Mouse (Mus musculus): ENCODE data around the gene Zscan22. TPM values are rescaled to one million over a fixed set of nuclear protein-coding genes. Genes with fewer than 3 reads are reported as not detected.

Gene Zscan22
- total RNA-seq, 1 experiment = 5.7 TPM

- peaks cover 0 to 2% of the 10 kb centered on the region in 2 experiments; a peak in 1 of 4 replicates for H3K4me1 ChIP-seq (ENCODE audit: control insufficient read depth in 2 of 2, insufficient read depth in 2 of 2, low read length in 2 of 2, poor library complexity in 1 of 2)
- no peak for TF ChIP-seq MAFK (IDR thresholded peaks at IDR 0.05; ENCODE audit: insufficient read depth, low read depth, low read length)
- no peak for TF ChIP-seq ZC3H11A (IDR thresholded peaks at IDR 0.05; ENCODE audit: borderline replicate concordance, low read depth, low read length)
- peak; percentile 83 for TF ChIP-seq CHD2 (IDR thresholded peaks at IDR 0.05; ENCODE audit: low read depth, low read length)
- TF ChIP-seq HCFC1 (IDR thresholded peaks at IDR 0.05; ENCODE audit: borderline replicate concordance, insufficient read depth, low read length) = peak; percentile 83
- no peak for TF ChIP-seq ZNF384 (IDR thresholded peaks at IDR 0.05; ENCODE audit: low read depth, low read length)
- peak; percentile 98 for DNase-seq (ENCODE audit: low read depth, low spot score)
- H3K9me3 ChIP-seq (ENCODE audit: control insufficient read depth, insufficient read depth, low read depth, low read length) = no peaks in the 10 kb centered on the region
- peak within 1 kb of the TSS; percentile 83 to 91 for H3K4me3 ChIP-seq (ENCODE audit: insufficient read depth in 1 of 2, low read depth in 1 of 2, low read length in 2 of 2, poor library complexity in 1 of 2, severe bottlenecking in 1 of 2)
- in situ Hi-C loops (cut with MboI; ENCODE audit: low sequenced_read_pairs in 2 of 2, unreplicated experiment in 2 of 2) = loop anchor here in 1 of 2 experiments (10.0 kb wide), 1 partner anchor 123 kb away; no protein-coding TSS in a partner anchor
- peaks cover 38% of the 10 kb centered on the region for H3K36me3 ChIP-seq (ENCODE audit: control insufficient read depth, insufficient read depth, low read length, poor library complexity, severe bottlenecking)
- peak within 1 kb of the TSS; percentile 94 for H3K27ac ChIP-seq (ENCODE audit: insufficient read depth, low read depth, low read length, poor library complexity, severe bottlenecking)
- H3K9ac ChIP-seq (ENCODE audit: insufficient read depth, low read depth, low read length, poor library complexity, severe bottlenecking) = peak within 1 kb of the TSS; percentile 99
Measured at GRCm38 (mm10) chr7:12921705-12922465, 24.3 kb downstream of the Zscan22 start, which contains the start of gene Rps5. Gene Rps5, plus strand, starts transcription at chr7:12922290.

DNA sequence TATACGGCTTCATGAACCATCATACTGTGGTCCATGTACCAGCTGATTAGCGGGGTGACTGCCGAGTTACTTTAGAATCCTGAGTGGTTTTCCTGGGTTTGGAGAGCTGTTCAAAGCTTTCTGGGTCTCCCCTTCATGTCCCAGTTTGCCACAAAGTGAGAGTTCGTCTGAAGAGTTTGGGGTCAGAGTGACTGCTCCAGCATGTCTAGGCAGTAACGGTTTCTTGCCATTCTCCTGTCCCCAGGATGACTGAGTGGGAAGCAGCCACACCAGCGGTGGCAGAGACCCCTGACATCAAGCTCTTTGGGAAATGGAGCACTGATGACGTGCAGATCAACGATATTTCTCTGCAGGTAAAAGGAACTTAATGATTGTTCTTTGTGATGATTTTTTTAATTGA, 25.1 kb downstream of the Zscan22 start:
- in situ Hi-C loops (cut with MboI; ENCODE audit: low sequenced_read_pairs in 2 of 2, unreplicated experiment in 2 of 2) = loop anchor here in 1 of 2 experiments (10.0 kb wide), 1 partner anchor 122 kb away; no protein-coding TSS in a partner anchor
- DNase-seq (ENCODE audit: low read depth, low spot score) = no peak
- no peak for TF ChIP-seq HCFC1 (IDR thresholded peaks at IDR 0.05; ENCODE audit: borderline replicate concordance, insufficient read depth, low read length)
- TF ChIP-seq MAFK (IDR thresholded peaks at IDR 0.05; ENCODE audit: insufficient read depth, low read depth, low read length) = no peak
- no peak for TF ChIP-seq ZC3H11A (IDR thresholded peaks at IDR 0.05; ENCODE audit: borderline replicate concordance, low read depth, low read length)
- TF ChIP-seq CHD2 (IDR thresholded peaks at IDR 0.05; ENCODE audit: low read depth, low read length) = no peak
- no peak for TF ChIP-seq ZNF384 (IDR thresholded peaks at IDR 0.05; ENCODE audit: low read depth, low read length)
- Histone ChIP-seq H3K9ac (ENCODE audit: insufficient read depth, low read depth, low read length, poor library complexity, severe bottlenecking) (peak overlapping the region; percentile 93), H3K4me1 (ENCODE audit: control insufficient read depth in 2 of 2, insufficient read depth in 2 of 2, low read length in 2 of 2, poor library complexity in 1 of 2) (peaks cover 0 to 2% of the 10 kb centered on the region in 2 experiments; a peak in 1 of 4 replicates), H3K9me3 (ENCODE audit: control insufficient read depth, insufficient read depth, low read depth, low read length) (no peaks in the 10 kb centered on the region), H3K27ac (ENCODE audit: insufficient read depth, low read depth, low read length, poor library complexity, severe bottlenecking) (peak overlapping the region; percentile 57), H3K36me3 (ENCODE audit: control insufficient read depth, insufficient read depth, low read length, poor library complexity, severe bottlenecking) (peaks cover 38% of the 10 kb centered on the region), H3K4me3 (ENCODE audit: insufficient read depth in 1 of 2, low read depth in 1 of 2, low read length in 2 of 2, poor library complexity in 1 of 2, severe bottlenecking in 1 of 2) (peak overlapping the region; percentile 81 to 91)

DNA sequence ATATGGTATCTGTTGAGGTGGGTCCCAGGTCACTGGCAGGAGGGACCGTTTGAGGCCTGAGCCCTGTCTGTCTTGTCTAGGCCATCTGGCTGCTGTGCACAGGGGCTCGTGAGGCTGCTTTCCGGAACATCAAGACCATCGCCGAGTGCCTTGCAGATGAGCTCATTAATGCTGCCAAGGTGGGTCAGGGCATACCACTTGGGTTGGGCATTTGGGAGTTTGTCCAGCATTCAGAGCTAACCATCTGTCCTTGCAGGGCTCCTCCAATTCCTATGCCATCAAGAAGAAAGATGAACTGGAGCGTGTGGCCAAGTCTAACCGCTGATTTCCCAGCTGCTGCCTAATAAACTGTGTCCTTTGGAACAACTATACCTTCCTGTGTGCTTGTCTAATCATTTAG, 28.7 kb downstream of the Zscan22 start:
- no peak for DNase-seq (ENCODE audit: low read depth, low spot score)
- Histone ChIP-seq H3K27ac (ENCODE audit: insufficient read depth, low read depth, low read length, poor library complexity, severe bottlenecking) (no peak overlapping the region), H3K9me3 (ENCODE audit: control insufficient read depth, insufficient read depth, low read depth, low read length) (no peaks in the 10 kb centered on the region), H3K4me3 (ENCODE audit: insufficient read depth in 1 of 2, low read depth in 1 of 2, low read length in 2 of 2, poor library complexity in 1 of 2, severe bottlenecking in 1 of 2) (no peak overlapping the region), H3K36me3 (ENCODE audit: control insufficient read depth, insufficient read depth, low read length, poor library complexity, severe bottlenecking) (peaks cover 38% of the 10 kb centered on the region), H3K9ac (ENCODE audit: insufficient read depth, low read depth, low read length, poor library complexity, severe bottlenecking) (no peak overlapping the region), H3K4me1 (ENCODE audit: control insufficient read depth in 2 of 2, insufficient read depth in 2 of 2, low read length in 2 of 2, poor library complexity in 1 of 2) (peaks cover 0 to 2% of the 10 kb centered on the region in 2 experiments; a peak in 1 of 4 replicates)
- in situ Hi-C loops (cut with MboI; ENCODE audit: low sequenced_read_pairs in 2 of 2, unreplicated experiment in 2 of 2) = loop anchor here in 1 of 2 experiments (10.0 kb wide), 1 partner anchor 118 kb away; no protein-coding TSS in a partner anchor
- TF ChIP-seq ZC3H11A (IDR thresholded peaks at IDR 0.05; ENCODE audit: borderline replicate concordance, low read depth, low read length) (no peak), CHD2 (IDR thresholded peaks at IDR 0.05; ENCODE audit: low read depth, low read length) (no peak)

DNA sequence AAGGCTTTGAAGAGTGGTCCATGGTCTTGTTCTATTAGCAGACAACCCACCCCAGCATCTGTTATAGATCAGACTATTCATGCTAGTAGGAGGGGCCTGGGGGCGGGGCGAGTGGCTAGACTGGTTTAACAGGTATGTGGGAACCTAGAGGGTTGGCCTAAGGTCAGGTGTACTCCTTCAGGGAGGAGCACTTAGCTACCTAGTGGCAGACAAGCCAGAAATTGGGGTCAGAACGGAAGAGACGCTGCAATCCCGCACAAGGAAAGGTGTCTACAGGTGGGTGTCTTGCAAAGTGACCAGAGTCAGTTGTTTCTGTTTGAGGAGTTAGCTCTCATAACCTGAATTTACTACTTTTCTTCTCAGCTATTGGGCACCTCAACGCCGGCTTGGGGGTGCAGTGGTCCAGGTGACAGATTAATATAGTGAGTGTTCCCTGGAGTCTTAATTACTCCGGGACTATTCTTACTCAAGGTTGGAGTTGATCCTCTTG, 29.6 kb downstream of the Zscan22 start, which contains the start of gene Rnf225:
TSS of gene Rnf225 (plus strand) at position 226 of the 490 bp plus-strand sequence.
- H3K9ac ChIP-seq (ENCODE audit: insufficient read depth, low read depth, low read length, poor library complexity, severe bottlenecking) = peak within 1 kb of the TSS; percentile 36
- H3K4me3 ChIP-seq (ENCODE audit: insufficient read depth in 1 of 2, low read depth in 1 of 2, low read length in 2 of 2, poor library complexity in 1 of 2, severe bottlenecking in 1 of 2) = peak within 1 kb of the TSS; percentile 60
- H3K36me3 ChIP-seq (ENCODE audit: control insufficient read depth, insufficient read depth, low read length, poor library complexity, severe bottlenecking) = peaks cover 38% of the 10 kb centered on the region
- H3K4me1 ChIP-seq (ENCODE audit: control insufficient read depth in 2 of 2, insufficient read depth in 2 of 2, low read length in 2 of 2, poor library complexity in 1 of 2) = peaks cover 0 to 2% of the 10 kb centered on the region in 2 experiments; a peak in 1 of 4 replicates
- H3K27ac ChIP-seq (ENCODE audit: insufficient read depth, low read depth, low read length, poor library complexity, severe bottlenecking) = no peak within 1 kb of the TSS
- H3K9me3 ChIP-seq (ENCODE audit: control insufficient read depth, insufficient read depth, low read depth, low read length) = no peaks in the 10 kb centered on the region
- no peak for DNase-seq (ENCODE audit: low read depth, low spot score)
- TF ChIP-seq ZC3H11A (IDR thresholded peaks at IDR 0.05; ENCODE audit: borderline replicate concordance, low read depth, low read length) (no peak), HCFC1 (IDR thresholded peaks at IDR 0.05; ENCODE audit: borderline replicate concordance, insufficient read depth, low read length) (no peak), ZNF384 (IDR thresholded peaks at IDR 0.05; ENCODE audit: low read depth, low read length) (no peak), MAFK (IDR thresholded peaks at IDR 0.05; ENCODE audit: insufficient read depth, low read depth, low read length) (no peak), CHD2 (IDR thresholded peaks at IDR 0.05; ENCODE audit: low read depth, low read length) (no peak; the same call in 1 of the 2 replicates)
- in situ Hi-C loops (cut with MboI; ENCODE audit: low sequenced_read_pairs in 2 of 2, unreplicated experiment in 2 of 2) = loop anchor here in 1 of 2 experiments (10.0 kb wide), 1 partner anchor 118 kb away; no protein-coding TSS in a partner anchor

Data from ES-E14 (cell line).